Mouse (Mus musculus) midbrain, embryonic 14.5 days (tissue): ENCODE data around the gene Rfx7. TPM values are rescaled to one million over a fixed set of nuclear protein-coding genes. Genes with fewer than 3 reads are reported as not detected.

Experiments used
- ATAC-seq: fragments of 200-750 bp; cut with Nextera tagmentation; 2 replicates; pipeline ENCODE4 v1.8.0; 2017; ENCODE audit warnings: moderate number of reproducible peaks, moderate library complexity; ENCODE audit not compliant: low FRiP score, low TSS enrichment
- DNase-seq: peaks from one replicate; pipeline ENCODE4 v3.0.0-alpha.2; 2015
- H3K27ac ChIP-seq: fragments of 300-500 bp; sonication (generic); replicated peaks from 2 replicates; pipeline ENCODE4 v1.5.1; 2014; ENCODE audit warnings: mild to moderate bottlenecking, low read depth, low read length, moderate library complexity
- H3K27me3 ChIP-seq: fragments of 300-500 bp; sonication (generic); 2 replicates; pipeline ENCODE4 v1.6.1; 2014; ENCODE audit warnings: low read length, control low read depth, mixed read lengths; ENCODE audit not compliant: control insufficient read depth, insufficient read depth
- H3K36me3 ChIP-seq: fragments of 300-500 bp; sonication (generic); 2 replicates; pipeline ENCODE4 v1.6.1; 2014; ENCODE audit warnings: low read length, control low read depth; ENCODE audit not compliant: control insufficient read depth, insufficient read depth
- H3K4me1 ChIP-seq: fragments of 300-500 bp; sonication (generic); 2 replicates; pipeline ENCODE4 v1.6.1; 2014; ENCODE audit warnings: mild to moderate bottlenecking, antibody characterized with exemption, low read length, control low read depth; ENCODE audit not compliant: control insufficient read depth, insufficient read depth
- H3K4me2 ChIP-seq: fragments of 300-500 bp; sonication (generic); 2 replicates; pipeline ENCODE4 v1.6.1; 2014; ENCODE audit warnings: mild to moderate bottlenecking, low read length, moderate library complexity
- H3K4me3 ChIP-seq: fragments of 300-500 bp; sonication (generic); replicated peaks from 2 replicates; pipeline ENCODE4 v1.5.1; 2014; ENCODE audit warnings: low read depth, low read length
- H3K9ac ChIP-seq: fragments of 300-500 bp; sonication (generic); replicated peaks from 2 replicates; pipeline ENCODE4 v1.6.1; 2014; ENCODE audit warnings: mild to moderate bottlenecking, low read length, moderate library complexity
- H3K9me3 ChIP-seq: fragments of 300-500 bp; sonication (generic); 2 replicates; pipeline ENCODE4 v1.6.1; 2016; ENCODE audit warnings: low read length, control low read depth, mixed read lengths; ENCODE audit not compliant: control insufficient read depth
- WGBS: fragments of 180-500 bp; shearing (Covaris S2); extraction: QIAGEN DNeasy Blood & Tissue Kit; methylation state at CpG from one replicate; pipeline ENCODE4 v1.1.7; 2014; 5-methylcytosine and 5-hydroxymethylcytosine counted together
- polyA plus RNA-seq: library from polyadenylated mRNA; unstranded; fragments of >200 nt; fragmentation: Nextera tagmentation; extraction: Ambion mirVana; gene quantifications from 2 replicates; pipeline ENCODE4 v1.2.1, GENCODE M21; 2014

Rfx7 gene
- polyA plus RNA-seq, 1 experiment from 2014 or later: 29.3 TPM

- Histone ChIP-seq H3K27ac (no peak overlapping the region), H3K4me1 (peaks cover 7% of the 10 kb centered on the region; the same call in 1 of the 2 replicates), H3K36me3 (no peaks in the 10 kb centered on the region), H3K9me3 (no peaks in the 10 kb centered on the region), H3K4me2 (no peak overlapping the region), H3K27me3 (no peaks in the 10 kb centered on the region), H3K9ac (no peak overlapping the region), H3K4me3 (no peak overlapping the region)
- no peak for ATAC-seq
- DNase-seq: no peak
- WGBS: 78% methylated on average over 2 of the region's 2 CpGs
Observed at GRCm38 (mm10) chr9:72649781-72650180, 117.7 kb downstream of the Rfx7 start.

DNA sequence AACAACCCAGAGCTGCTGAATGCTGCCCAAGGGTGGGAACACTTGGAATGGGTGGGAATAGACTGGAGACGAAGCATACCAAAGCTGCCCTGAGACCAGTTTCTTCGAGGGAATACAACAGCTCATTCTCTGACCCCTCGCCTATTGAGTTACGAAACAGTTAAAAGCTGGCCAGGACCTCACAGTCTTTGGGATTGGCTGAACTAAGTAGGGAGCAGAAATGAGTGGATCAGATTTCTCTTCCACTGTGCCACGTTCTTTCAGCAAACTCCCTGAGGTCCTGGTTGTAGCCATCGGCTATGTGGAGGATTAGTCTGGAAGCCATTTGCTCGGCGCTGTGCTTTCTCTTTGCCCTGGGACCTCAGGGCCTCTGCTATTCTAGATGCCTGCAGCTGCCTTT is 120.9 kb downstream of the Rfx7 start:
- ATAC-seq (peak; percentile 14; the same call in 1 of the 2 replicates), DNase-seq (peak; percentile 63)
- Histone ChIP-seq H3K9me3 (no peaks in the 10 kb centered on the region), H3K4me3 (no peak overlapping the region), H3K36me3 (no peaks in the 10 kb centered on the region), H3K9ac (no peak overlapping the region), H3K27ac (no peak overlapping the region), H3K27me3 (no peaks in the 10 kb centered on the region), H3K4me1 (peaks cover 7% of the 10 kb centered on the region; the same call in 1 of the 2 replicates), H3K4me2 (no peak overlapping the region; the same call in 1 of the 2 replicates)
- WGBS: 11% methylated on average over 8 of the region's 8 CpGs

DNA sequence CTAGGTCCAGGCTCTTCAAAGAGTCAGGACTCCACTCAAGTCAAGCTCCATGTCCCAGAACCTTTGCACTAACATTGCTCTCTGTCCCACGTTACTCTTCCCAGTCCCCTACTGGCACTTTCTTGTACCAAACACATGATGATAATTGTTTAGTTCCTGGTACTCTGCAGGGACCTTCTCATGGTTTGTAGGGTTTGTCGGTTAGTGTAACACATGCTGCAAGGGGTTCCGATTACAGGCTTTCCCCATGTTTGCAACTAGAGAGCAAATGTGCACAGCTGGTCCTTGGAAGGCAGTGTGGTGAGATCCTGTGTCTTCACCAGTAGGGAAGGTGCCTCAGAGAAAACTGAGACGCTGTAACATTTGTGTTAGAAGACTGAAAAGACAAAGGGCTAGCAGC is 121.5 kb downstream of the Rfx7 start:
- Histone ChIP-seq H3K4me3 (no peak overlapping the region), H3K27me3 (no peaks in the 10 kb centered on the region), H3K9ac (no peak overlapping the region), H3K27ac (no peak overlapping the region), H3K36me3 (no peaks in the 10 kb centered on the region), H3K4me1 (peaks cover 7% of the 10 kb centered on the region; the same call in 1 of the 2 replicates), H3K9me3 (no peaks in the 10 kb centered on the region), H3K4me2 (no peak overlapping the region)
- DNase-seq (no peak), ATAC-seq (no peak)
- WGBS: 57% methylated on average over 4 of the region's 4 CpGs

GRCm38 (mm10) chr9:72654593-72655242 is 122.7 kb downstream of the Rfx7 start:
- Histone ChIP-seq H3K4me1 (peaks cover 7% of the 10 kb centered on the region; the same call in 1 of the 2 replicates), H3K9ac (no peak overlapping the region), H3K4me2 (no peak overlapping the region), H3K4me3 (no peak overlapping the region), H3K9me3 (no peaks in the 10 kb centered on the region), H3K36me3 (no peaks in the 10 kb centered on the region), H3K27me3 (no peaks in the 10 kb centered on the region), H3K27ac (no peak overlapping the region)
- DNase-seq (peak; percentile 60), ATAC-seq (no peak; the same call in 1 of the 2 replicates)
- WGBS: 67% methylated on average over 6 of the region's 6 CpGs

- Histone ChIP-seq H3K9me3 (no peaks in the 10 kb centered on the region), H3K36me3 (no peaks in the 10 kb centered on the region), H3K4me2 (no peak overlapping the region), H3K27me3 (no peaks in the 10 kb centered on the region), H3K4me1 (peaks cover 7% of the 10 kb centered on the region; the same call in 1 of the 2 replicates), H3K27ac (no peak overlapping the region), H3K4me3 (no peak overlapping the region), H3K9ac (no peak overlapping the region)
- WGBS: 77% methylated on average over 5 of the region's 5 CpGs
- DNase-seq (no peak), ATAC-seq (no peak)
Observed at GRCm38 (mm10) chr9:72655602-72656001, 123.6 kb downstream of the Rfx7 start.

- Histone ChIP-seq H3K9me3 (no peaks in the 10 kb centered on the region), H3K4me3 (no peak overlapping the region), H3K27me3 (no peaks in the 10 kb centered on the region), H3K27ac (no peak overlapping the region), H3K4me1 (peaks cover 13% of the 10 kb centered on the region), H3K4me2 (no peak overlapping the region), H3K9ac (no peak overlapping the region), H3K36me3 (no peaks in the 10 kb centered on the region)
- DNase-seq (no peak), ATAC-seq (no peak)
- 33% methylated on average over 4 of the region's 4 CpGs for WGBS
Observed at GRCm38 (mm10) chr9:72656491-72656890, 124.5 kb downstream of the Rfx7 start.

- no peak overlapping the region for H3K4me2 ChIP-seq
- DNase-seq (no peak), ATAC-seq (no peak)
- peaks cover 13% of the 10 kb centered on the region for H3K4me1 ChIP-seq
- no peak overlapping the region for H3K27ac ChIP-seq
- no peak overlapping the region for H3K9ac ChIP-seq
- no peaks in the 10 kb centered on the region for H3K27me3 ChIP-seq
- H3K9me3 ChIP-seq: no peaks in the 10 kb centered on the region
- H3K4me3 ChIP-seq: no peak overlapping the region
- no peaks in the 10 kb centered on the region for H3K36me3 ChIP-seq
- 21% methylated on average over 3 of the region's 3 CpGs for WGBS
Observed at GRCm38 (mm10) chr9:72656940-72657339, 124.9 kb downstream of the Rfx7 start.

GRCm38 (mm10) chr9:72657694-72658093 is 125.7 kb downstream of the Rfx7 start:
- ATAC-seq (no peak), DNase-seq (no peak)
- Histone ChIP-seq H3K27ac (no peak overlapping the region), H3K36me3 (no peaks in the 10 kb centered on the region), H3K27me3 (no peaks in the 10 kb centered on the region), H3K9ac (no peak overlapping the region), H3K4me3 (no peak overlapping the region), H3K4me2 (no peak overlapping the region), H3K4me1 (peaks cover 11% of the 10 kb centered on the region), H3K9me3 (no peaks in the 10 kb centered on the region)
- 56% methylated on average over 1 of the region's 1 CpGs for WGBS

- Histone ChIP-seq H3K36me3 (no peaks in the 10 kb centered on the region; the same call in 1 of the 2 replicates), H3K27ac (no peak overlapping the region), H3K4me3 (no peak overlapping the region), H3K9ac (no peak overlapping the region), H3K4me2 (no peak overlapping the region), H3K9me3 (no peaks in the 10 kb centered on the region), H3K27me3 (no peaks in the 10 kb centered on the region), H3K4me1 (peaks cover 21% of the 10 kb centered on the region)
- ATAC-seq: no peak
- 78% methylated on average over 4 of the region's 4 CpGs for WGBS
- DNase-seq: no peak
Observed at GRCm38 (mm10) chr9:72660139-72660538, 128.1 kb downstream of the Rfx7 start.
